Mouse (Mus musculus) thymus, adult 2 months (tissue): ENCODE measurements around the gene Ears2. TPM values are rescaled to one million over a fixed set of nuclear protein-coding genes. Genes with fewer than 3 reads are reported as not detected.
A peak's percentile ranks its signal among the peaks of the same experiment; 100 is the strongest.

Experiments used
- DNase-seq: peaks from one replicate; pipeline ENCODE4 v3.0.0; 2021
- H3K27ac ChIP-seq: fragments of 200-500 bp; 2 replicates; pipeline ENCODE4 v1.5.1; 2012; ENCODE audit warnings: low read length, control low read depth; ENCODE audit not compliant: control insufficient read depth, insufficient read depth
- H3K27me3 ChIP-seq: fragments of 200-500 bp; 2 replicates; pipeline ENCODE4 v1.6.1; 2012; ENCODE audit warnings: mild to moderate bottlenecking, low read length, moderate library complexity, mixed read lengths; ENCODE audit not compliant: control insufficient read depth, insufficient read depth
- H3K36me3 ChIP-seq: fragments of 200-500 bp; 2 replicates; pipeline ENCODE4 v1.6.1; 2012; ENCODE audit warnings: mild to moderate bottlenecking, low read length, moderate library complexity; ENCODE audit not compliant: control insufficient read depth, insufficient read depth
- H3K4me1 ChIP-seq: fragments of 200-500 bp; replicated peaks from 2 replicates; pipeline ENCODE4 v1.6.1; 2012; ENCODE audit warnings: low read length; ENCODE audit not compliant: control insufficient read depth, insufficient read depth
- H3K4me3 ChIP-seq: fragments of 200-500 bp; 2 replicates; pipeline ENCODE4 v1.5.1; 2012; ENCODE audit warnings: mild to moderate bottlenecking, low read length, control low read depth, moderate library complexity; ENCODE audit not compliant: control insufficient read depth, insufficient read depth
- CTCF ChIP-seq: fragments of 200-500 bp; IDR thresholded peaks from 2 replicates; pipeline ENCODE4 v1.5.1; 2012; ENCODE audit warnings: mild to moderate bottlenecking, control low read depth, low read length, moderate library complexity, borderline replicate concordance; ENCODE audit not compliant: control insufficient read depth, poor library complexity, insufficient read depth; ENCODE audit errors: extremely low read depth
- POLR2A ChIP-seq: fragments of 200-500 bp; IDR thresholded peaks from 2 replicates; pipeline ENCODE4 v1.6.1; 2012; ENCODE audit warnings: mild to moderate bottlenecking, low read length, control low read depth, moderate library complexity; ENCODE audit not compliant: control insufficient read depth, poor library complexity, insufficient read depth; ENCODE audit errors: extremely low read depth
- WGBS: fragments of 180-500 bp; shearing (Covaris S2); methylation state at CpG from one replicate; pipeline ENCODE4 v1.1.7; 2018; 5-methylcytosine and 5-hydroxymethylcytosine counted together
- polyA plus RNA-seq: library from polyadenylated mRNA; depleted of rRNA; stranded (reverse); fragments of >200 nt; gene quantifications from 2 replicates; pipeline ENCODE4 v1.2.3, GENCODE M21; 2012

The Ears2 gene
- polyA plus RNA-seq, 1 experiment: 9.6 TPM

DNA sequence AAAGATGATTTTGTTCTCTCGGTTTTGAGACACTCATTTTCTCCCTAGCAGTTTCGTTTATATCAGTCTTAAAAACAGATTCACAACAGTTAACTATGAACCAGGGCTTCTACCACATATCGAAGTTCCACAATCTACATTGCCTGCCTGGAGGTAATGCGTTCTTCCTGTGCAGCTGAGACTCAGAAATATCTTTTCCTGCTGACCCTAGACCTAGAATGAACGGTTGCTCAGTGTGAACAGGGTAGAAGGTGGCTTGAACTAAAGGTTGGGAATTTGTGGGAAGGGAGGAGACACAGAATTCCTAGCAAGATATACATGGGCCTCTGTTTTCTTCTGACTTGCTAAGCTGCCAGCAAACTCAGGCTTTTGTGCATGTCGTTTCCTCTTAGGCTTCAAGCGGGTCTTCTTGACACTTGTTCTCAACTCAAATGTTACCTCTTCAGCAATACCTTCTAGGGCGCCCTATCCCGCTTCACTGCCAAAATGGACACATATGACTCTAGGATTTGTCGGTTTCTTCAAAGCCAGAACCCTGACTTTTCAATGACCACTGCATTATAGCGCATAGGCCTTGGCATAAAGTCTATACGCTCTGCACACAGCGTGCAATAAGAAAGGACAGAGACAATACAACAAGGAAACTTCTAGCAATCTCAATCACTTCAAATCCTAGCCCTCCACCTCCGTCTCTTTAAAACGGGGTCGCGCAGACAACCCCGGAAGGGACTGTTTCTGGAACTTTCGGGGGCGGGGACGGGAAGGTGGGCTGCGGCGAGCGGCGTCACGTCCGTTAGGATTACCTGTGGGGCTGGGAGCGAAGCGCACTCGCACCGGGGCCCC is 740 bp downstream of the Ears2 start:
- TF ChIP-seq CTCF: no peak
- TF ChIP-seq POLR2A: 0 out of 2 replicates have a peak, but pooled peaks have one; percentile 19
- Histone ChIP-seq H3K4me3 (peak overlapping the region; percentile 66), H3K27me3 (no peaks in the 10 kb centered on the region), H3K36me3 (no peaks in the 10 kb centered on the region), H3K4me1 (peaks cover 3% of the 10 kb centered on the region), H3K27ac (no peak overlapping the region; the same call in 1 of the 2 replicates)
- DNase-seq: peak; percentile 87
- WGBS: 4% methylated on average over 31 of the region's 31 CpGs

DNA sequence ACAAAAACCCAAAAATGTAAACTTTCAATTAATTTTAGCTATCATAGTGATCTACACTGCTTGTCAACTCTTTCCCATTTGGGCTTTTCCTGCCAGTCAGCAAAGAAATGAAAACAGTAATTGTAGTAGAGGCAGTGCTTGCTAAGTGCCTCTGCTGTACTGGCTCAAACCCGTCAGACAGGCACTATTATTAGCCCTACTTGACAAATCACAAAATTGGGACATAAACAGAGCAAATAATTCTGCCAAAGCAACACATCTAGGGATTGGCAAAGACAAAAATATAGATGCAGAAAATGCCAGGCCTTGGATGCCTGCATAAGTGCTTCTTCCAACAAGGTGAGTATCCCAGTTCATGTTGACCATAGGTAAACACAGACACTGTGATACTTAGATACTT is 1.4 kb downstream of the Ears2 start:
- Histone ChIP-seq H3K36me3 (no peaks in the 10 kb centered on the region), H3K4me3 (no peak overlapping the region), H3K4me1 (peaks cover 3% of the 10 kb centered on the region), H3K27ac (no peak overlapping the region), H3K27me3 (no peaks in the 10 kb centered on the region)
- WGBS: 89% methylated on average over 1 of the region's 1 CpGs
- DNase-seq: no peak
- TF ChIP-seq POLR2A (no peak), CTCF (no peak)

DNA sequence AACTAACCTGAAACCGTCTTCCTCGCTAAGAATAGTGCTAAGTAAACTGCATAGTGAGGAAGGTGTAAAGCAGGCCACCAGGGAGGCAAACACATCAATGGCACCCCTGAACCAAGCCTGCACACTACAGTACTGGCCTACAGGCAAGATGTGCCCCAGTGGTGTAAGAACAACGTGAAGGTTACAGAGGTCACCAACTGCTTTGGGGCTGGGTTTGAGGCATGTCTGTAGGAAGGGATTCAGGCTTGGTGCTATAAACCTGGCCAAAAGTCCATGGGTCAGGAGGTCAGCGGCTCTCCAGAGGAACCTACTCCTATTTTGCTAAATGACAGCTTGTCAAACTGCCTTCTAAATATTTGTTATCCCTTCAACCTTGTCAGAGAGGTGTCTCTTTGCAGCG is 10.4 kb downstream of the Ears2 start:
- Histone ChIP-seq H3K27me3 (no peaks in the 10 kb centered on the region), H3K27ac (no peak overlapping the region), H3K4me1 (no peaks in the 10 kb centered on the region), H3K4me3 (no peak overlapping the region), H3K36me3 (no peaks in the 10 kb centered on the region)
- DNase-seq: no peak
- 98% methylated on average over 5 of the region's 5 CpGs for WGBS
- TF ChIP-seq CTCF: no peak

DNA sequence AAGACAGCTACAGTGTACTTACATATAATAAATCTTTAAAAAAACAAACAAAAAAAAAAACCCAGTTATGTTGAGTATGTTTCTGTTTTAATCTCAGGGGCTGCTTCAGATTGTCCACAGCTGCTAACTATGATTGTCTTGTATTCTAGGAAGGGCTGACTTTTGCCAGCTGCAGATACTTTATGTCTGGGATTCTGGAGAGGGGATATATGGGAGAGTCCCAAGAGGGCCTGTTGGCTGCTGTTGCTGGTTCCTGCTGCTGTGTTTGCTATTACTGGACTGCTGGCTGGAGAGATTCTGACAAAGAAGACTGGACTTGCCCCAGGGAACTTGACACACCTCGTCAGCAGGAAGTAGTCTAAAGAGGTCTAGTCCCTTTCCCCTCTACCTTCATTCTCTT is 16.2 kb downstream of the Ears2 start:
- WGBS: 91% methylated on average over 1 of the region's 1 CpGs
- no peaks in the 10 kb centered on the region for H3K36me3 ChIP-seq
- no peak overlapping the region for H3K27ac ChIP-seq
- no peak overlapping the region for H3K4me3 ChIP-seq
- TF ChIP-seq POLR2A (no peak), CTCF (no peak)
- DNase-seq: no peak
- H3K27me3 ChIP-seq: no peaks in the 10 kb centered on the region
- H3K4me1 ChIP-seq: no peaks in the 10 kb centered on the region

DNA sequence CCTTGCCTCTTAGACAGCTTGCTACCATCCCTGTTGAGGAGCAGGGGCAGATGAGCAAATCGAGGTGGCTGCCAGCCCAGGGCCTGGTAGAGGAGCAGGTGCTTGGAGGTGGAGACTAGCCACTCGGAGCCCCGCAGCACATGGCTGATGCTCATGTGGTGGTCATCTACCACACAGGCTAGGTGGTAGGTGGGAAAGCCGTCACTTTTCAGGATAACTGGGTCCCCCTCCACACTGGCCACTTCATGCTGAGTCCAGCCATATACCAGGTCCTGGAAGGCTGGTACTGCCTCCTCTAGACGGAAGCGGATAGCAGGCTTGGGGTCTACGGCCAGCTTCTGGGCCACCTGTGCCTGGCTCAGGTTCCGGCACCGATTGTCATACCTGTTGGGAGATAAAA is 18.9 kb downstream of the Ears2 start:
- H3K27ac ChIP-seq: no peak overlapping the region
- TF ChIP-seq POLR2A: no peak
- TF ChIP-seq CTCF: no peak
- no peaks in the 10 kb centered on the region for H3K36me3 ChIP-seq
- no peak overlapping the region for H3K4me3 ChIP-seq
- no peaks in the 10 kb centered on the region for H3K27me3 ChIP-seq
- H3K4me1 ChIP-seq: no peaks in the 10 kb centered on the region
- no peak for DNase-seq
- WGBS: 97% methylated on average over 9 of the region's 9 CpGs

DNA sequence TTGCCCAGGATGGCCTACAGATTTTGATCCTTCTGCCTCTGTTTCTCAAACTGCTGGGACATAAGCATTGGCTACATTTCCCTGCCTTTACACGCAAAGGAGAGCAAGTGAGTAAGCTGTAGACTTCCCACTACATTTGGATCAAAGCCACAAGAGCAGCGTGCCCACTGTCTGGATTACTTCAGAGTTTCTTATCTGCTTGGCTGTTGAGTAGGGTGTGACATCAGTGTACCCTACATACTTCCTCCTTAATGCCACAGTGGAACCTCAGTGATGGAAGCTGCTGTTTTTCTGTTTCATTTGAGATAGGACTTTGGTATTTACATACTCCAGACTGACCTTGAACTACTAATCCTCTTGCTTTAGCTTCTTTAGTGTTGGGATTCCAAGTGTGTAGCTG is 20.2 kb downstream of the Ears2 start:
- TF ChIP-seq POLR2A: no peak
- no peak for TF ChIP-seq CTCF
- no peak overlapping the region for H3K27ac ChIP-seq
- no peaks in the 10 kb centered on the region for H3K4me1 ChIP-seq
- no peaks in the 10 kb centered on the region for H3K36me3 ChIP-seq
- no peaks in the 10 kb centered on the region for H3K27me3 ChIP-seq
- no peak for DNase-seq
- no peak overlapping the region for H3K4me3 ChIP-seq
- 85% methylated on average over 2 of the region's 2 CpGs for WGBS
